Mouse (Mus musculus): ENCODE results near the gene Slc35d1. TPM values are rescaled to one million over a fixed set of nuclear protein-coding genes. Genes with fewer than 3 reads are reported as not detected.

The Slc35d1 gene
- 1 to 10 TPM; 4.6 to 9.4 TPM for total RNA-seq (2023)

GRCm38 (mm10) chr4:103214925-103215820 lies at the start of gene Slc35d1:
TSS of gene Slc35d1 (minus strand) at chr4:103215164.

Other genes with a start within 250 kb of the Slc35d1 start
- gene Tctex1d1, start 236.6 kb downstream of the Slc35d1 start, total RNA-seq (2023): not detected
- not detected for gene Insl5, start 188.3 kb downstream of the Slc35d1 start, total RNA-seq (2023)
- gene Mier1, start 100.8 kb downstream of the Slc35d1 start, total RNA-seq (2023): 10 to 100 TPM; 70.9 to 74.3 TPM
- gene Wdr78, start 100.6 kb downstream of the Slc35d1 start, total RNA-seq (2023): 1 to 10 TPM; 3.8 TPM
- not detected for gene 4921539E11Rik, start 75.7 kb upstream of the Slc35d1 start, total RNA-seq (2023)
- 10 to 100 TPM; 15.2 to 16.9 TPM for gene Oma1, start 98.6 kb upstream of the Slc35d1 start, total RNA-seq (2023)

Measured in neutrophil, adult 83 days (primary cell).